Mouse (Mus musculus): ENCODE data around the gene Cib1. TPM values are rescaled to one million over a fixed set of nuclear protein-coding genes. Genes with fewer than 3 reads are reported as not detected.

Cib1 gene
- polyA plus RNA-seq, 1 experiment from 2014 or later: 141 TPM

DNA sequence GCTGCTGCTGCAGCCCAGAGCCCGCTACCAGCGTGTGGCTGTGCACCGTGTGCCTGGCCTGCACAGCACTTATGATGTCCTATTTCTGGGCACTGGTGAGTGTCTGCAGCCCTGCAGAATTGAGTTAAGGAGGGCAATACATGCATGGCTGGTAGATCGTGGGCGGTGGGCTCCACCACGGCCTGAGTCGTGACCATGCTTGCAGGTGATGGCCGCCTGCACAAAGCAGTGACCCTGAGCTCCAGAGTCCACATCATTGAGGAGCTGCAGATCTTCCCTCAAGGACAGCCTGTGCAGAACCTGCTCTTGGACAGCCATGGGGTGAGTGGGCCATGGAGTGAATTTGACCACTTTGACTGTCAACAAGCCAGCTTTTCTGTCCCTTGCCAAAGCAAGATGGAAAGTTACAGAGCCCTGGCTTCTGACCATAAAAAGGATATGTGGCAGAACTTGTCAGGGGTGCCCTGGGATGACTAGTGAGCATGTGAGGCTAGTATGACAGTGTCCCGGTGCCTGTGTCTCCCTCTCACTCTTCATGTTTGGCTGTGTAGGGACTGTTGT lies 12.3 kb downstream of the Cib1 start:
- Histone ChIP-seq H3K36me3 (ENCODE audit: control insufficient read depth, insufficient read depth, low read length) (peaks cover 33% of the 10 kb centered on the region), H3K4me3 (replicated peaks; ENCODE audit: low read length) (no peak overlapping the region), H3K9ac (ENCODE audit: low read length) (no peak overlapping the region), H3K4me2 (ENCODE audit: low read depth, low read length) (no peak overlapping the region), H3K27ac (ENCODE audit: low read length) (no peak overlapping the region), H3K27me3 (ENCODE audit: control insufficient read depth, insufficient read depth, low read length) (no peaks in the 10 kb centered on the region), H3K9me3 (replicated peaks; ENCODE audit: control insufficient read depth, low read length) (no peaks in the 10 kb centered on the region), H3K4me1 (ENCODE audit: control insufficient read depth, insufficient read depth, low read length) (no peaks in the 10 kb centered on the region)
- ATAC-seq (ENCODE audit: insufficient read depth, low FRiP score): no peak
- 91% methylated on average over 9 of the region's 9 CpGs for WGBS

DNA sequence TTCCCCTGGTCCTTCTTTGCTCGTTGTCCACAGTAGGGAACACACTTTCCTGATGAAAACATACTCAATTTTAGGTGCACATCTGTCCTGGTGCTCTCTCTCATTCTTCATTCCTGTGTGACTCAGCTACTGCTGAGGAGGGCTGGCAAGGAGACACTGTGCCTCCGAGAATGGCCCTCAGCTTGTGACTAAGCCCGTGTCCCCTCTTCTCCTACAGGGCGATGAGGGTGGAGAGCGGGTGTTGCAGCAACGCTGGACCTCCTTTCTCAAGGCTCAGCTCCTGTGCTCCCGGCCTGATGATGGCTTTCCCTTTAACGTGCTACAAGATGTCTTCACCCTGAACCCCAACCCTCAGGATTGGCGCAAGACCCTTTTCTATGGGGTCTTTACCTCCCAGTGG lies 13.9 kb downstream of the Cib1 start:
- Histone ChIP-seq H3K4me2 (ENCODE audit: low read depth, low read length) (no peak overlapping the region), H3K27ac (ENCODE audit: low read length) (no peak overlapping the region), H3K4me3 (replicated peaks; ENCODE audit: low read length) (no peak overlapping the region), H3K27me3 (ENCODE audit: control insufficient read depth, insufficient read depth, low read length) (no peaks in the 10 kb centered on the region), H3K4me1 (ENCODE audit: control insufficient read depth, insufficient read depth, low read length) (no peaks in the 10 kb centered on the region), H3K36me3 (ENCODE audit: control insufficient read depth, insufficient read depth, low read length) (peaks cover 32% of the 10 kb centered on the region), H3K9ac (ENCODE audit: low read length) (no peak overlapping the region), H3K9me3 (replicated peaks; ENCODE audit: control insufficient read depth, low read length) (no peaks in the 10 kb centered on the region)
- no peak for ATAC-seq (ENCODE audit: insufficient read depth, low FRiP score)
- 91% methylated on average over 9 of the region's 9 CpGs for WGBS

DNA sequence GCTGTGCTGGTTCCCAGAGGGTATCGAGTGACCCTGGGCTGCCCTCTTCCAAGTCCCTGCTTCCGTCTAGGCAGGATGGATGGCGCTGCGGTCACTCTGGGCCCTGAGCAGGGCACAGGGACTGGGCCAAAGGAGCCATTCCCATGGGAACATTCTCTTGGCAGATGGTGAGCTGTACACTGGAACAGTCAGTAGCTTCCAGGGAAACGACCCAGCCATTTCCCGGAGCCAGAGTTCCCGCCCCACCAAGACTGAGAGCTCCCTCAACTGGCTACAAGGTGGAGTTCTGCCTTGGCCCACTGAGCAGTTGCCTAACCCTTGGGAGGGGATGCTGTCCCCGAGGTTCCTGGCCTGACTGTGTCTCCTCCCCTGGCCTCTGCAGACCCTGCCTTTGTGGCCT lies 16.0 kb downstream of the Cib1 start:
- no peaks in the 10 kb centered on the region for H3K27me3 ChIP-seq (ENCODE audit: control insufficient read depth, insufficient read depth, low read length)
- no peaks in the 10 kb centered on the region for H3K9me3 ChIP-seq (replicated peaks; ENCODE audit: control insufficient read depth, low read length)
- H3K9ac ChIP-seq (ENCODE audit: low read length): no peak overlapping the region
- no peak overlapping the region for H3K27ac ChIP-seq (ENCODE audit: low read length)
- H3K4me2 ChIP-seq (ENCODE audit: low read depth, low read length): no peak overlapping the region
- H3K4me1 ChIP-seq (ENCODE audit: control insufficient read depth, insufficient read depth, low read length): no peaks in the 10 kb centered on the region
- H3K36me3 ChIP-seq (ENCODE audit: control insufficient read depth, insufficient read depth, low read length): peaks cover 32% of the 10 kb centered on the region
- no peak overlapping the region for H3K4me3 ChIP-seq (replicated peaks; ENCODE audit: low read length)
- WGBS: 78% methylated on average over 8 of the region's 8 CpGs
- 0 out of 2 replicates have a peak, but pooled peaks have one; percentile 22 for ATAC-seq (ENCODE audit: insufficient read depth, low FRiP score)

DNA sequence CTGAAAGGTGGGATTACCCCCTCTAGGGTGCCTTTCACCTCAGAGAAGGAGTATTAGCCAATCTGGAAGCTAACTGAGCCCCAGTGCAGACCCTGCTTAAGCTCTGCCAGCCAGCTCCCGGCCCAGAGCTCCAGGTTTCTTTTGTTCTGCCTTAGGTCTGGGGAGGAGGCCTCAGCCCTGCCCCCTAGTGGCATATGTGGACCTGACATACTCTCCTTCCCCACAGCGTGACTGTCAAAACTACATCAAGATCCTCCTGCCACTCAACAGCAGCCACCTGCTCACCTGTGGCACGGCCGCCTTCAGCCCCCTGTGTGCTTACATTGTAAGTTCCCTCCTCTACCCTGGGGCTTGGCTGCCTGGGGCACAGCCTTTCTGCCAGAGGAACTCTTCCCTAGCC lies 17.2 kb downstream of the Cib1 start:
- H3K9me3 ChIP-seq (replicated peaks; ENCODE audit: control insufficient read depth, low read length): no peaks in the 10 kb centered on the region
- no peak overlapping the region for H3K27ac ChIP-seq (ENCODE audit: low read length)
- H3K36me3 ChIP-seq (ENCODE audit: control insufficient read depth, insufficient read depth, low read length): peaks cover 21% of the 10 kb centered on the region
- peak overlapping the region; percentile 53 for H3K9ac ChIP-seq (ENCODE audit: low read length)
- no peak overlapping the region for H3K4me3 ChIP-seq (replicated peaks; ENCODE audit: low read length)
- 26% methylated on average over 4 of the region's 4 CpGs for WGBS
- H3K4me1 ChIP-seq (ENCODE audit: control insufficient read depth, insufficient read depth, low read length): peaks cover 4% of the 10 kb centered on the region; the same call in 1 of the 2 replicates
- ATAC-seq (ENCODE audit: insufficient read depth, low FRiP score): peak; percentile 54; the same call in 1 of the 2 replicates
- H3K27me3 ChIP-seq (ENCODE audit: control insufficient read depth, insufficient read depth, low read length): no peaks in the 10 kb centered on the region
- H3K4me2 ChIP-seq (ENCODE audit: low read depth, low read length): no peak overlapping the region

DNA sequence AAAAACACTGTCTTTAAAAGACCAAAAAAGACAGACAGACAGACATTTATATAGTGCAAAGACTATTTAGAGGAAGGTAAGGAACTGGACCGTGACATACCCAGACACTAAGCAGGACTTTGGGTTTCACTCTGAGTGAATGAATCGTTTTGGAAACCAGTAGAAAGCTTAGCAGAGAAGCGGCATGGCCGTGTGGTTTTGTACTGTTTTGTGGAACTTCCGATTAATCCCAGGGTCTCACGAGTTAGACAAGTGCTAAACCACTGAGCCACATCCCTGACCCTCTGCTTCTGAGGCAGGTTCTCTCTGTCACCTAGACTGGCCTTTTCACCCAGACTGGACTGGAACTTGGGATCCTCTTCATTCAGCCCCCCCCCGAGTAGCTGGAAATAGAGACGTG lies 18.2 kb downstream of the Cib1 start:
- Histone ChIP-seq H3K9me3 (replicated peaks; ENCODE audit: control insufficient read depth, low read length) (no peaks in the 10 kb centered on the region), H3K27me3 (ENCODE audit: control insufficient read depth, insufficient read depth, low read length) (no peaks in the 10 kb centered on the region), H3K36me3 (ENCODE audit: control insufficient read depth, insufficient read depth, low read length) (peaks cover 12% of the 10 kb centered on the region), H3K4me1 (ENCODE audit: control insufficient read depth, insufficient read depth, low read length) (peaks cover 11% of the 10 kb centered on the region), H3K9ac (ENCODE audit: low read length) (no peak overlapping the region), H3K4me3 (replicated peaks; ENCODE audit: low read length) (no peak overlapping the region), H3K4me2 (ENCODE audit: low read depth, low read length) (no peak overlapping the region), H3K27ac (ENCODE audit: low read length) (no peak overlapping the region)
- ATAC-seq (ENCODE audit: insufficient read depth, low FRiP score): no peak
- WGBS: 81% methylated on average over 8 of the region's 8 CpGs

DNA sequence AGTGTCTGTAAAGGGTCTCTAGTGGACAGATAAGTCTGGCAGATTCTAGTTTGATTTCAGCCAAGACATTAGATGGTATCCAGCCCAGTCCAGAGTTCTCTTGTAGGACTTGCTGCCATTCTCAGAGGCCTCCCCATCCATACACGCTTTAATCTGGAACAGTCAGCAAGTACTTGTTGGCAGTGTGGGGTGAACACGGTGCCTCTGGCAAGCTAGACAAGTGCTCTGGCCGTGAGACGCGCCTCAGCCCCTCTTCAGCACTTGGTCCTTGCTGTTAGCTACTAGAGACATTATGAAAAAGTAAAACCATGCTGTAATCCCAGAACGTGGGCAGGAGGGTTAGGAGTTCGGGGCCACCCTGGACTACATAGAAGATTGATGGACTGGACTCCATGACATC lies 19.0 kb downstream of the Cib1 start:
- Histone ChIP-seq H3K9me3 (replicated peaks; ENCODE audit: control insufficient read depth, low read length) (no peaks in the 10 kb centered on the region), H3K36me3 (ENCODE audit: control insufficient read depth, insufficient read depth, low read length) (peaks cover 11% of the 10 kb centered on the region), H3K4me1 (ENCODE audit: control insufficient read depth, insufficient read depth, low read length) (peaks cover 20% of the 10 kb centered on the region), H3K27ac (ENCODE audit: low read length) (no peak overlapping the region), H3K4me2 (ENCODE audit: low read depth, low read length) (no peak overlapping the region), H3K27me3 (ENCODE audit: control insufficient read depth, insufficient read depth, low read length) (no peaks in the 10 kb centered on the region), H3K9ac (ENCODE audit: low read length) (no peak overlapping the region), H3K4me3 (replicated peaks; ENCODE audit: low read length) (no peak overlapping the region)
- no peak for ATAC-seq (ENCODE audit: insufficient read depth, low FRiP score)
- WGBS: 92% methylated on average over 7 of the region's 7 CpGs

DNA sequence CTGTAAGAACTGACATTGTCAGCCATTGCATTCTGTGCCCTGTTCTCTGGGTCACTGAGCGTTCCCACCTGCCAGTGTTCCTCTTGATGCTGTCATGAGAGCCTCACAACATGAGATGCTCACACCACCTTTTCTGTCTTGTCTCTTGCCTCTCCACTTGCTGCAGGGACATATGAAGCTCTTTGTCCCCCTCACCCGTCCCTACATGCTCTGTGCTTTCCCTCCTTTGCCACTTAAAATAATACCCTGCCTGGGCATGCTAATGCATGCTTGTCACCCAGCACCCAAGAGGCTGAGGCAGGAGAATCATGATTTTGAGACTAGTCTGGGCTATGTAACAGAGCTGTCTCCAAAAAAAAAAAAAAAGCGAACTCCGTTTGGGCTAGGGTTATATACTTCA lies 21.6 kb downstream of the Cib1 start:
- Histone ChIP-seq H3K27me3 (ENCODE audit: control insufficient read depth, insufficient read depth, low read length) (no peaks in the 10 kb centered on the region), H3K36me3 (ENCODE audit: control insufficient read depth, insufficient read depth, low read length) (peaks cover 5% of the 10 kb centered on the region; the same call in 1 of the 2 replicates), H3K27ac (ENCODE audit: low read length) (0 out of 2 replicates have a peak overlapping the region, but pooled peaks have one; percentile 6), H3K9me3 (replicated peaks; ENCODE audit: control insufficient read depth, low read length) (no peaks in the 10 kb centered on the region), H3K9ac (ENCODE audit: low read length) (0 out of 2 replicates have a peak overlapping the region, but pooled peaks have one; percentile 13), H3K4me2 (ENCODE audit: low read depth, low read length) (no peak overlapping the region), H3K4me3 (replicated peaks; ENCODE audit: low read length) (no peak overlapping the region), H3K4me1 (ENCODE audit: control insufficient read depth, insufficient read depth, low read length) (peaks cover 46% of the 10 kb centered on the region)
- no peak for ATAC-seq (ENCODE audit: insufficient read depth, low FRiP score)
- WGBS: 87% methylated on average over 4 of the region's 4 CpGs

DNA sequence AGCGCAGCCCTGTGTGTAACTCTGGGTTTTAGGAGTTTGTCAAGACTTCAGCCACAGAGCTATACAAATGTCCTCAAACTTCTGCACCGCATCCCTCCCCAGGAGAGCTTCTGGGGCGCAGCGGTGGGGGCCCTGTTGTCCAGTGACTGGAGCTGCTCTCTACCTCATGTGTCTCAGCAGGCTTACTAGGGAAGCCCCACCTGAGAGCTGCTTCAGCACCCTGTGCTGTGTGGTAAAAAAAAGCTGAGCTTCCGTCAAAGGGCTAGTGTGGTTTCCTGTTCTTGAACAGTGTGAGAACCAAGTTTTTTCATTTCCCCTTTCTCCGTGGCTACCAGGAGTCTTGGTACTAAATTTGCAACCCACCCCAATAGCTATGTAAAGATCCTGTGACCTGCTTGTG lies 22.9 kb downstream of the Cib1 start:
- H3K4me3 ChIP-seq (replicated peaks; ENCODE audit: low read length): no peak overlapping the region
- no peaks in the 10 kb centered on the region for H3K27me3 ChIP-seq (ENCODE audit: control insufficient read depth, insufficient read depth, low read length)
- no peaks in the 10 kb centered on the region for H3K9me3 ChIP-seq (replicated peaks; ENCODE audit: control insufficient read depth, low read length)
- peak overlapping the region; percentile 94 for H3K27ac ChIP-seq (ENCODE audit: low read length)
- no peak for ATAC-seq (ENCODE audit: insufficient read depth, low FRiP score)
- 75% methylated on average over 6 of the region's 6 CpGs for WGBS
- peaks cover 5% of the 10 kb centered on the region; the same call in 1 of the 2 replicates for H3K36me3 ChIP-seq (ENCODE audit: control insufficient read depth, insufficient read depth, low read length)
- peaks cover 57% of the 10 kb centered on the region for H3K4me1 ChIP-seq (ENCODE audit: control insufficient read depth, insufficient read depth, low read length)
- H3K9ac ChIP-seq (ENCODE audit: low read length): peak overlapping the region; percentile 62
- H3K4me2 ChIP-seq (ENCODE audit: low read depth, low read length): peak overlapping the region; percentile 36; the same call in 1 of the 2 replicates

DNA sequence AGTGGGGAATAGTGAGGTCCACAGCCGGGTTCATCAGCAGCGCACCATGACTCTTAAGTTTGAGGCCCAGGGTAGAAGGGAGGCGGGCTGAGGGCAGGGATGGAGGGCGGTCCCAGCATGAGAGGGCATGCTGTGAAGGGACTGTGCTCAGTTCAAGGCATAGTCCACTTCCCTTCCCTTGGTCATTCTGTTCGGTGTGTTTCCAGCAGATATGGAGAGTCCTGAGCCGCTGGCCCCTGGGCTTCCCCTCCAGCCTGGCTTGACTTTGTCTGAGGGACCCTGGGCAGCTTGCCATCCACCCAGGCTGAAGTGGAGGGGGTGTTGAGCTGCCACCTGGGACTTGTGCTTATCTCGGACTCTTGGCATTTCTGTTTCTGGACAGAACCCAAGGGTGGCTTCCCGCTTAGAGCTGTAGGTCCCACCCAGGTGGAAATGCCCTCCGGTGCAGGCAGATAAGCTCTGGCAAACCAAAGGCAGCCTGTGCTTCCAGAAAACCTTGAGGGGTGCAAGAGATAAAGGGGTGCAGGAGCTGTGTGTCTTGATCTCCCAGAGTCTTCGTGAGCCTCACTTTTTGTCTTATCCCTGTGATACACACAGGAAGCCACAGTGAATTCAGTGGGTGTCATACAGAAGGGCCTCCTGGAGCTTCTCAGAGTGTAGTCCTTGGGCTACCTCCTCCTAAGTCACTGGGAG lies 23.7 kb downstream of the Cib1 start:
- Histone ChIP-seq H3K4me1 (ENCODE audit: control insufficient read depth, insufficient read depth, low read length) (peaks cover 61% of the 10 kb centered on the region), H3K36me3 (ENCODE audit: control insufficient read depth, insufficient read depth, low read length) (peaks cover 5% of the 10 kb centered on the region; the same call in 1 of the 2 replicates), H3K27ac (ENCODE audit: low read length) (peak overlapping the region; percentile 94), H3K27me3 (ENCODE audit: control insufficient read depth, insufficient read depth, low read length) (no peaks in the 10 kb centered on the region), H3K9me3 (replicated peaks; ENCODE audit: control insufficient read depth, low read length) (no peaks in the 10 kb centered on the region), H3K4me3 (replicated peaks; ENCODE audit: low read length) (no peak overlapping the region; the same call in 1 of the 2 replicates), H3K9ac (ENCODE audit: low read length) (peak overlapping the region; percentile 62), H3K4me2 (ENCODE audit: low read depth, low read length) (peak overlapping the region; percentile 36)
- WGBS: 49% methylated on average over 10 of the region's 10 CpGs
- ATAC-seq (ENCODE audit: insufficient read depth, low FRiP score): peak; percentile 65

Measured in stomach, embryonic 16.5 days (tissue).